ENCODE assay signal across 29 mouse cellular contexts in the genomic region with DNA sequence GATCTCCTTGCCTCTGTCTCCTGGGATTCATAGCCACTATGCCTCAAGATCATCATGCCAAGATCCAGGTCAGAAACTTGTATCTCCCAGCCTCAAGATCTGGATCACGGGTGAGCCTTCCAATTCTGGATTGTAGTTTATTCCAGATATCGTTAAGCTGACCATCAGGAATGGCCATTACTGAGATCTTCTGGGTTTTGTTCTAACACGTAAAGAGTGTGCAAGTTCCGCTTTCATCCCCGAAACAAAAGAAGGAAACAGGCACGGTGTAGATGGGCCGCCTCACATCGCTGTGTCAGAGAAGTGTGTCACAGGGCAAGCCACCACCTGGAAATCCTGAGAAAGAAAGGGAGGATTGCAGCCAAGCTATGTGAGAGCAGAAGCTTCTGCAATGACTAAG. TPM values are rescaled to one million over a fixed set of nuclear protein-coding genes. Genes with fewer than 3 reads are reported as not detected.
DNase-seq lines count a peak whose midpoint lies in the region.
"Had no signal": no experiment of that assay in that cellular context is flagged by ENCODE, and none has a peak within 500 bp of the region (broad histone marks: within the 10 kb centered on the region; RNA-seq: fewer than 3 reads in every experiment).

No protein-coding gene starts in this region.

- no peaks in the 10 kb centered on the region for H3K36me3 ChIP-seq in heart, embryonic 10.5 days
- H3K36me3 ChIP-seq: embryonic facial prominence, embryonic 13.5 days; embryonic facial prominence, embryonic 15.5 days; forebrain, embryonic 10.5 days; forebrain, embryonic 12.5 days; G1E had no signal

- no peaks in the 10 kb centered on the region for H3K9me3 ChIP-seq in heart, embryonic 10.5 days
- H3K9me3 ChIP-seq: embryonic facial prominence, embryonic 13.5 days; embryonic facial prominence, embryonic 15.5 days; forebrain, embryonic 10.5 days; forebrain, embryonic 12.5 days; G1E had no signal

- H3K4me3 ChIP-seq in heart, embryonic 10.5 days: no peak overlapping the region
- no peak overlapping the region for H3K4me3 ChIP-seq in brown adipose tissue, adult 24 weeks (ENCODE audit: insufficient read depth, low read depth, low read length)
- H3K4me3 ChIP-seq: embryonic facial prominence, embryonic 13.5 days; embryonic facial prominence, embryonic 15.5 days; erythroblast, embryonic 14.5 days; forebrain, embryonic 10.5 days; forebrain, embryonic 12.5 days had no signal

- DNase-seq in heart, adult 11 months: peak; percentile 95
- DNase-seq in heart, embryonic 10.5 days (ENCODE audit: low spot score): no peak
- peak; percentile 26 for DNase-seq in heart, adult 8-10 months (ENCODE audit: low spot score)
- DNase-seq in heart, postnatal 36 days: no peak
- DNase-seq: adrenal gland, adult 8-10 months; adrenal gland, postnatal 14 days; adrenal gland, postnatal 36 days; B cell, adult 2 months; cerebellum, adult 11 months; cerebellum, adult 18-20 months; cerebellum, adult 8-10 months; cerebellum, adult 9-11 months; cerebellum, postnatal 14 days; cerebellum, postnatal 36 days; embryo, embryonic 11 days had no signal

- intact Hi-C loops in heart, postnatal 36 days (cut with DNase I): no loop called here

- H3K27me3 ChIP-seq in heart, embryonic 10.5 days (ENCODE audit: insufficient read depth, poor library complexity, severe bottlenecking): no peaks in the 10 kb centered on the region
- H3K27me3 ChIP-seq: CH12.LX; embryonic facial prominence, embryonic 13.5 days; embryonic facial prominence, embryonic 15.5 days; forebrain, embryonic 12.5 days had no signal

- H3K4me1 ChIP-seq in heart, embryonic 10.5 days: 0 out of 2 replicates have a peak, but pooled peaks cover 4% of the 10 kb centered on the region
- H3K4me1 ChIP-seq in brown adipose tissue, adult 24 weeks (ENCODE audit: control insufficient read depth, insufficient read depth, insufficient read length, low read length): no peaks in the 10 kb centered on the region; the same call in 1 of the 2 replicates
- H3K4me1 ChIP-seq: embryonic facial prominence, embryonic 13.5 days; embryonic facial prominence, embryonic 15.5 days; forebrain, embryonic 10.5 days; forebrain, embryonic 12.5 days had no signal

- no peak overlapping the region for H3K27ac ChIP-seq in heart, embryonic 10.5 days
- H3K27ac ChIP-seq in brown adipose tissue, adult 24 weeks (replicated peaks; ENCODE audit: low read depth, low read length): peak overlapping the region; percentile 44
- H3K27ac ChIP-seq: embryonic facial prominence, embryonic 13.5 days; embryonic facial prominence, embryonic 15.5 days; forebrain, embryonic 10.5 days; forebrain, embryonic 12.5 days had no signal

- WGBS in heart, embryonic 10.5 days: 86% methylated on average over 8 of the region's 8 CpGs

RNA-seq across cellular contexts. Expression of gene Tmem182, which starts 6.3 kb away (rescaled TPM):
- 5.1 and 12.1 TPM in 2 replicates for polyA plus RNA-seq in heart, embryonic 10.5 days (2016; fragmentation: Nextera tagmentation; extraction: Ambion mirVana)
- 100 to 1,000 TPM; 171 to 176 (median 173) TPM for total RNA-seq in heart, adult 8-10 months (2022)
- 100 to 1,000 TPM; 161 to 172 TPM for total RNA-seq in heart, postnatal 36 days (2021)
- 29.8 and 37.4 TPM in 2 replicates for polyA plus RNA-seq in brown adipose tissue, adult 24 weeks (2012; ENCODE audit: insufficient read depth, insufficient read length, missing spikeins)
- total RNA-seq: CH12.LX; common myeloid progenitor, adult 5-6 weeks had no signal
- polyA plus RNA-seq: activated CD4-positive, CD25-positive, alpha-beta regulatory T cell, adult 4 months; CD4-positive, CD25-positive, alpha-beta regulatory T cell, adult 4 months; erythroblast, embryonic 14.5 days; forebrain, embryonic 10.5 days; forebrain, embryonic 14.5 days; forebrain, embryonic 16.5 days; G1E; Patski had no signal

RNA-seq across cellular contexts. Expression of gene Mfsd9, which starts 8.6 kb away (rescaled TPM):
- 1.6 and 2.4 TPM in 2 replicates for polyA plus RNA-seq in heart, embryonic 10.5 days (2016; fragmentation: Nextera tagmentation; extraction: Ambion mirVana)
- total RNA-seq in heart, adult 8-10 months (2022): 1 to 10 TPM in 1 of 4 experiments, under 1 TPM in 3; 0.49 to 1.3 (median 0.64) TPM
- total RNA-seq in heart, postnatal 36 days (2021): 1 to 10 TPM in 1 of 2 experiments, under 1 TPM in 1; 0.78 to 1.1 TPM
- 2.7 and 3.0 TPM in 2 replicates for polyA plus RNA-seq in brown adipose tissue, adult 24 weeks (2012; ENCODE audit: insufficient read depth, insufficient read length, missing spikeins)
- total RNA-seq: CH12.LX had no signal

Comparison
In these comparisons a context has a peak if more than half of its experiments do, and no peak if none do; other contexts are left out.
1. DNase-seq: peak in heart, adult 11 months (single experiment) and heart, adult 8-10 months (single experiment); none in heart, embryonic 10.5 days (single experiment) and heart, postnatal 36 days (0 of 2).